Mouse (Mus musculus) midbrain, embryonic 12.5 days (tissue): Measurements from ENCODE around the gene Nhp2. TPM values are rescaled to one million over a fixed set of nuclear protein-coding genes. Genes with fewer than 3 reads are reported as not detected.
A peak's percentile ranks its signal among the peaks of the same experiment; 100 is the strongest.
"Not testable (repeated sequence)": the region's sequence is repeated elsewhere in the genome, so short reads cannot be mapped to it uniquely, and the experiment has no call there.

ENCODE experiments used
- ATAC-seq: fragments of 200-750 bp; cut with Nextera tagmentation; 2 replicates; pipeline ENCODE4 v1.8.0; 2017; ENCODE audit warnings: low read depth, moderate TSS enrichment, moderate library complexity; ENCODE audit not compliant: low FRiP score
- H3K27ac ChIP-seq: fragments of 300-500 bp; sonication (generic); replicated peaks from 2 replicates; pipeline ENCODE4 v1.5.1; 2016; ENCODE audit warnings: mild to moderate bottlenecking
- H3K27me3 ChIP-seq: fragments of 300-500 bp; sonication (generic); 2 replicates; pipeline ENCODE4 v1.6.1; 2016; ENCODE audit warnings: mild to moderate bottlenecking
- H3K36me3 ChIP-seq: fragments of 300-500 bp; sonication (generic); 2 replicates; pipeline ENCODE4 v1.6.1; 2016
- H3K4me1 ChIP-seq: fragments of 300-500 bp; sonication (generic); 2 replicates; pipeline ENCODE4 v1.6.1; 2016
- H3K4me2 ChIP-seq: fragments of 300-500 bp; sonication (generic); replicated peaks from 2 replicates; pipeline ENCODE4 v1.6.1; 2016; ENCODE audit warnings: mild to moderate bottlenecking, moderate library complexity
- H3K4me3 ChIP-seq: fragments of 300-500 bp; sonication (generic); 2 replicates; pipeline ENCODE4 v1.5.1; 2016; ENCODE audit warnings: mild to moderate bottlenecking
- H3K9ac ChIP-seq: fragments of 300-500 bp; sonication (generic); replicated peaks from 2 replicates; pipeline ENCODE4 v1.6.1; 2016; ENCODE audit warnings: mild to moderate bottlenecking, moderate library complexity
- H3K9me3 ChIP-seq: fragments of 300-500 bp; sonication (generic); 2 replicates; pipeline ENCODE4 v1.6.1; 2016; ENCODE audit warnings: mild to moderate bottlenecking
- WGBS: fragments of 180-500 bp; shearing (Covaris S2); methylation state at CpG from one replicate; pipeline ENCODE4 v1.1.7; 2016; 5-methylcytosine and 5-hydroxymethylcytosine counted together
- polyA plus RNA-seq: library from polyadenylated mRNA; unstranded; fragments of >200 nt; fragmentation: Nextera tagmentation; extraction: Ambion mirVana; gene quantifications from 2 replicates; pipeline ENCODE4 v1.2.1, GENCODE M21; 2016

Gene Nhp2
- polyA plus RNA-seq, 1 experiment from 2014 or later = 128 TPM

DNA sequence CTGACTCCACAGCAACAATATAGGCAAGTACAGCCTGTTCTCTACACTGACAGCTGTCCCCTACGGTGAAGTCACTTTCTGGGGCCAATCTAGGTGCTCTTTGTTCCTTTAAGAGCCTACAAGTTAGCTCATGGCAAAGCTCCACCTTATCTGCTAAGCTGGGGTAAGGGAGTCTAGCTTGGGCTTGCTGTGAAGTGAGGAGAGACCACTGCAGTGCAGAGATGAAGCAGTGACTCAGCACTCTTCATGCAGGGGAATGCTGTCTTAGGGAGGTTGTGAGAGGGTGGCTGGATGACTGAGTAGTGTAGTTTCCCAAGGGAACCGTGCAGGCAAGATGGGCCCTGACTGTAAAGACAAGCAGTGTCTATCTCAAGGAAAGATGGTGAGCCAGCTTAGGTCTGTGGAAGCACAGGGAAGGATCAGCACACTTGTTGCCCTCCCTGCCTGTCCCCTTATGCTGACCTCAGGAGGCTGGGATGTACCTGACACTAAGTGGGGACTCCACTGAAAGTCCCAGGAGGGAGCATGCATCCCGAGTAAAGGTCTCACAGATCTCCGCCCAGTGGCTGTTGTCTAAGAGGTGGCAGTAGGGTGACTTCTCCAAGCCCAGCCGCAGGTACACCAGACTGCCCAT lies 5.8 kb downstream of the Nhp2 start:
- no peak overlapping the region for H3K9ac ChIP-seq
- WGBS = 80% methylated on average over 5 of the region's 5 CpGs
- H3K4me2 ChIP-seq = no peak overlapping the region
- no peaks in the 10 kb centered on the region for H3K27me3 ChIP-seq
- no peak for ATAC-seq
- H3K4me3 ChIP-seq = no peak overlapping the region
- H3K27ac ChIP-seq = no peak overlapping the region
- peaks cover 80% of the 10 kb centered on the region for H3K36me3 ChIP-seq
- peaks cover 9% of the 10 kb centered on the region for H3K4me1 ChIP-seq
- H3K9me3 ChIP-seq = no peaks in the 10 kb centered on the region

DNA sequence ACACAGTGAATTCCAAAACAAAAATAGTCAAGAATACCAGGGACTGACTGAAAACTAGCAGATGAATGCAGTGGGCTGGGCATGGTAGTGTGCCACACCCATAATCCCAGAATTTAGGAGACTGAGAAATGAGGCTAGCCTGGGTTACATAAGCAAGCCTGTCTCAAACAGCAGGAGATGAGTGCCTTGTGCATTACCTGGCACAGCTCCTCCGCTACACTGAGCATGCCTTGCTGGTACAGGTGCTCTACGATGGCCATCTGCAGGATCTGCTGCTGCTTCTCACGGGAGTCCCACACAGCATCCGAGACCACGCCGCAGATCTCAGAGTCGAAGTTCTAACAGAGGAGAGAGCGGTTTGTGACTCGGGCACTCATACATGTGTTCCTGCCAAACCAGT lies 7.9 kb downstream of the Nhp2 start:
- Histone ChIP-seq H3K4me3 (no peak overlapping the region), H3K27ac (no peak overlapping the region), H3K27me3 (no peaks in the 10 kb centered on the region), H3K9me3 (no peaks in the 10 kb centered on the region), H3K4me2 (no peak overlapping the region), H3K4me1 (no peaks in the 10 kb centered on the region), H3K9ac (no peak overlapping the region), H3K36me3 (peaks cover 68% of the 10 kb centered on the region)
- 92% methylated on average over 9 of the region's 9 CpGs for WGBS
- ATAC-seq = no peak

DNA sequence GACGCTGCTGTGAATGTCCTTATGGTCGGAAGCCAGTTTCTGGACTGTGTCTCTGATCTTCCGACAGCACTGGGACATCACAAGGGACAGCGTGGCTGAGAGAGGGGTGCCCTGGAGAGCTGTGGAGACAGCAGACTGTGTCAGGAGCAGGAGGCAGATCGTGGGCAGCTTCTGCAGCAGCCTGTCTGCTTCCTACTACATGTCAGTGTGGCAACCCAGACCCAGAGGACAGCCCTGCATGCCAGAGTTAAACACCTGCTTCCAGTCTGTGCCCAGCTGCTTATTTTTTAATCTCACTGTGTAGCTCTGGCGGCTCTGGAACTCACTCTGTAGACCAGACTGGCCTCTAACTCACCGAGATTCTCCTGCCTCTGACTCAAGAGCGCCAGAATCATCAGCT lies 8.4 kb downstream of the Nhp2 start:
- H3K27me3 ChIP-seq = no peaks in the 10 kb centered on the region
- no peak overlapping the region for H3K9ac ChIP-seq
- H3K36me3 ChIP-seq = peaks cover 63% of the 10 kb centered on the region
- no peak for ATAC-seq
- no peaks in the 10 kb centered on the region for H3K9me3 ChIP-seq
- no peak overlapping the region for H3K27ac ChIP-seq
- no peak overlapping the region for H3K4me3 ChIP-seq
- no peaks in the 10 kb centered on the region for H3K4me1 ChIP-seq
- WGBS = 87% methylated on average over 8 of the region's 8 CpGs
- no peak overlapping the region for H3K4me2 ChIP-seq

DNA sequence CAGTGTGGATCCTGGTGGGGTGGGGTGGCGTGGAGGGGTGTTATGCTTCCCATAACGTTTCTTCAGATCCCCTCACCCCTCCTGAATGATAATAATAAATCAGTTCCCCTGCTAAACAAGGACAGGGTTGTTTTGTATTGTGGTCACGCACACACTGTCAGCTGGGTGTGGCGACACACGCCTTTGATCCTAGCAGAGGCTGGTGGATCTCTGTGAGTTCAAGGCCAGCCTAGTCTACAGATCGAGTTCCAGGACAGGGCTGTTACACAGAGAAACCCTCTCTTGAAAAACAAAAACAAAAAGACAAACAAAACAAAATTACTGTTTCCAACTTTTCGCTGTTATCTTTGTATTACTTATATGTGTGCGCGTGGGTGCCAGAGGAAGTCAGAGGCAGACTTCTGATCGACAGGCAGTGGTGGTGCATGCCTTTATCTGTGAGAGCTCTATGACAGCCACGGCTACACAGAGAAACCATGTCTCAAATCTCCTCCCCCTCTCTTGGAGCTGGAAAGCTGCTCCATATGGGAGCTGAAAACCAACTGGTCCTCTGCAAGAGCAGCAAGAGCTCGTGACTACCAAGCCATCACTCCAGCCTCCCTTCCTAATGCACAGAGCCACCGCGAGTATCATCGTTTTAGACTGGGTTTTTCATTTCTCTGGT lies 10.2 kb downstream of the Nhp2 start:
- H3K4me2 ChIP-seq = no peak overlapping the region
- H3K9ac ChIP-seq = no peak overlapping the region
- peaks cover 44% of the 10 kb centered on the region for H3K36me3 ChIP-seq
- 0 out of 2 replicates have a peak, but pooled peaks cover 1% of the 10 kb centered on the region for H3K4me1 ChIP-seq
- no peaks in the 10 kb centered on the region for H3K9me3 ChIP-seq
- ATAC-seq = no peak
- H3K4me3 ChIP-seq = no peak overlapping the region
- H3K27ac ChIP-seq = no peak overlapping the region
- WGBS = 85% methylated on average over 15 of the region's 15 CpGs
- no peaks in the 10 kb centered on the region for H3K27me3 ChIP-seq

DNA sequence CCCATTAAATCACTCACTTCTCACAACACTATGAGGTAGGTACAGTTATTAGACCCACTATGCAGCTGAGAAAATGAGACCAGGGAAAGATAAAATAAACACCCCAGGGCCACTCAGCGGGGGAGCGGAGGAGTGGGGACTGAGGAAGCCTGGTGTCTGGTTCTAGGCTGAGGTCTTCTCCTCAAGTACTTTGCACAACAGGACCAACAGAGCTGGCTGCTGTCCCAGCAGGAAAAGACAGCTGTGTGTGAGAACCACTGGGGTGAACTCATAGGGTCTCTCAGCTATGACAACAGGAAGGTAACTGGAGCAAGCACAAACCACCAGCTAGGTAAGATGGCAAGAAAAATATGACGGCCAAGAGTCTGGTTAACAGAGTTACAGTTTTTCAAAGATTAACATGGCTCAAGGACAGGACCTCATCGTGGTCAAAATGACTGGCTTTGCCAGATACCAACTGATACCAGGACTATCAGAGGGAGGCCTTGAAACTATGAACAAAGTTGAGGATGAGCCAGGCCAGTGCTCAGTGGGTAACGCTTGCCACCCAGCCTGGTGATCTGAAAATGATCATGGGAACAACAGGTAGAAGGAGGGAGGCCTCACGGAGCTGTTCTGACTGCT lies 12.7 kb downstream of the Nhp2 start:
- Histone ChIP-seq H3K9me3 (no peaks in the 10 kb centered on the region), H3K27ac (no peak overlapping the region), H3K4me2 (no peak overlapping the region), H3K4me1 (peaks cover 14% of the 10 kb centered on the region), H3K9ac (no peak overlapping the region), H3K27me3 (0 out of 2 replicates have a peak, but pooled peaks cover 2% of the 10 kb centered on the region), H3K36me3 (peaks cover 20% of the 10 kb centered on the region), H3K4me3 (no peak overlapping the region)
- ATAC-seq = no peak
- WGBS = 94% methylated on average over 6 of the region's 6 CpGs

DNA sequence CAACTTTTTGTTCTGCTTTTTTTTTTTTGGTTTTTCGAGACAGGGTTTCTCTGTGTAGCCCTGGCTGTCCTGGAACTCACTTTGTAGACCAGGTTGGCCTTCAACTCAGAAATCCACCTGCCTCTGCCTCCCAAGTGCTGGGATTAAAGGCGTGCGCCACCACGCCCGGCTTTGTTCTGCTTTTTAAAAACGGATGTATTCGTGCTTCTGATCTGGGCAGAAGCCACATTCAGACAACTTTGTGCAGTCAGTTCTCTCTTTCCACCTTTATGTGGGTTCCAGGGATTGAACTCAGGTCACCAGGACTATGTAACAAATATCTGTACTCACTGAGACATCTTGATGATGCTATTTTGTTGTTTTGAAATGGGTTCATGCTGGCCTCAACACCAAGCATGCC lies 13.7 kb downstream of the Nhp2 start:
- H3K9me3 ChIP-seq, H3K9ac ChIP-seq, H3K4me2 ChIP-seq, H3K4me3 ChIP-seq, ATAC-seq, H3K27ac ChIP-seq: not testable (repeated sequence)
- WGBS = 91% methylated on average over 7 of the region's 7 CpGs
- Histone ChIP-seq H3K4me1 (peaks cover 21% of the 10 kb centered on the region), H3K27me3 (peaks cover 12% of the 10 kb centered on the region; the same call in 1 of the 2 replicates), H3K36me3 (peaks cover 12% of the 10 kb centered on the region; the same call in 1 of the 2 replicates)

DNA sequence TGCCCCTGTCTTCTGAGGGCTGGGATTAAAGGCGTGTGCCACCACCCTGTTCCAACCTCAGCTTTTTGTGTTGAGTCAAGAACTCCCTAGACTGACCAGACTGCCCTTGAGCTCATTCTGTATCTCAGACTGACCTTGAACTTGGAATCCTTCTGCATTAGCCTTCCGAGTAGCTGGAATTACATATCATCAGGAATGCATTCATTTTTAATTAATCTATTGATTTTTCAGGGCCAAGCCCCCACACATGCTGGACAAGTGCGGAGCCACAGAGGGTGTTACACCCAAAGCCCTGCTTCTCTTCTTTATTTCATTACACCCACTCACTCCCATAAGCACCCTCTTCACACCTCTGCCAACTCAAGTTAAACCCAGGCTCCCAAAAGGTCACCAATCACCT lies 14.2 kb downstream of the Nhp2 start:
- Histone ChIP-seq H3K4me2 (no peak overlapping the region), H3K36me3 (peaks cover 8% of the 10 kb centered on the region; the same call in 1 of the 2 replicates), H3K27me3 (peaks cover 12% of the 10 kb centered on the region; the same call in 1 of the 2 replicates), H3K4me3 (no peak overlapping the region), H3K4me1 (peaks cover 21% of the 10 kb centered on the region), H3K27ac (no peak overlapping the region), H3K9me3 (no peaks in the 10 kb centered on the region), H3K9ac (no peak overlapping the region)
- 98% methylated on average over 3 of the region's 3 CpGs for WGBS
- ATAC-seq = no peak

DNA sequence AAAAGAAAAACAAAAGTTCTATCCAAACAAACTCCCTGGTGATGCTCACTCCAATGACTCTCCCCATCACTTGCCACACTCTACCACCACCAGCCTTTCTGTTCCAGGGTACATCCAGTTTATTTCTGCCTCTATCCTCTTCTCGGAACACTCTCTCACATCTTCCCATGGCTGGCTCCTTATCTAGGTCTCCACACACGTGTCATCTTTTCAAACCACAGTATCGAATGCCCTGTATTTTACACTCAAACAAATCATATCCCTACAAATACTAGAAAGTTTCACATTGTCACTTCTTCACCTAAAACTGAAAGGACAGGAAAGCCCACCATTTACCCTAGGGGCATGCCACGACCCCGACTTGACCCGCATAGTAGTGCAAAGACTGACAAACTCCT lies 15.6 kb downstream of the Nhp2 start:
- H3K4me1 ChIP-seq = peaks cover 21% of the 10 kb centered on the region
- H3K9me3 ChIP-seq = no peaks in the 10 kb centered on the region
- peak overlapping the region; percentile 91 for H3K4me2 ChIP-seq
- peak overlapping the region; percentile 71; the same call in 1 of the 2 replicates for H3K27ac ChIP-seq
- H3K9ac ChIP-seq = peak overlapping the region; percentile 79
- no peak for ATAC-seq
- no peaks in the 10 kb centered on the region for H3K36me3 ChIP-seq
- peaks cover 12% of the 10 kb centered on the region; the same call in 1 of the 2 replicates for H3K27me3 ChIP-seq
- 21% methylated on average over 6 of the region's 6 CpGs for WGBS
- peak overlapping the region; percentile 75 for H3K4me3 ChIP-seq

DNA sequence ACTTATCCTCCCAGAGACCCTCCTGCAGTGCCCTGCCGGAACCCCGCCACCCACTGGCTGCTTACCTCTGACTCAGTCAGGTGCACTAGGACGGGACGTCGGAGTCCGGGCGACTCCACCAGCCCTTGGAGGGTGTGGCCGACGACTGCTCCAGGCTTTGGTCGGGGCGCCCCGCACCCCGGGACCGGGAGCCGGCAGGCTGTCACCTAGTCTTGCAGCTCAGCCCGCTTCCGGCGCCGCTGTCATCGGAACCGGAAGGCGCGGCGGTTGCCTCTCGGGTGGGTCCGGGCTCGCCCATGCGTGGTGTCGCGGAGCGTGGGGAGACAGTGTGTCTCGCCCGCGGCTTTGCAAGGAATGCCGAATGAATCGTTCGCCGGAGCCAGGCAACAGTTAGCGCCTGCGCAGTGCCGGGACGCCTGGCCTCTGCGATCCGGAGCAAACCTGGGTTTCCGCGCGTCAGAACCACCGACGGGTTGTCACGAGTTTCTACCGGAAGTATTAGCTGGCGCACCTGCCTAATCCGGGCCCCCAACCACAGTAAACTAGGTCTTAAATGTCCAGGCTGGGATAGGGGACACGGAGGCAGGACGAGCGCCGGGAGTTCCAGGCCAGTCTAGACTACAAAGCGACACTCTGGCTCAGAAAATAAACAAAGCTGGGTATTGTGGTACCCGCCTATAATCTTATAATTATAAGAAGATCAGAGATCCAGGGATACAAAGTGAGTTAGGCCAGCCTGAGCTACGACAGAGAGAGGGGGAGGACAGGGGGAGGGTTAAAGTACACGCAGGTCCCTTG lies 16.2 kb downstream of the Nhp2 start, which contains the start of gene Rmnd5b:
Rmnd5b (minus strand) TSS at position 372 of the 798 bp plus-strand sequence.
- H3K9ac ChIP-seq = peak within 1 kb of the TSS; percentile 79
- H3K36me3 ChIP-seq = no peaks in the 10 kb centered on the region
- peak within 1 kb of the TSS; percentile 71 for H3K27ac ChIP-seq
- WGBS = under 1% methylated on average over 61 of the region's 61 CpGs
- H3K4me1 ChIP-seq = peaks cover 21% of the 10 kb centered on the region
- H3K27me3 ChIP-seq = peaks cover 12% of the 10 kb centered on the region; the same call in 1 of the 2 replicates
- peak; percentile 80 for ATAC-seq
- no peaks in the 10 kb centered on the region for H3K9me3 ChIP-seq
- peak within 1 kb of the TSS; percentile 75 for H3K4me3 ChIP-seq
- H3K4me2 ChIP-seq = peak within 1 kb of the TSS; percentile 91

DNA sequence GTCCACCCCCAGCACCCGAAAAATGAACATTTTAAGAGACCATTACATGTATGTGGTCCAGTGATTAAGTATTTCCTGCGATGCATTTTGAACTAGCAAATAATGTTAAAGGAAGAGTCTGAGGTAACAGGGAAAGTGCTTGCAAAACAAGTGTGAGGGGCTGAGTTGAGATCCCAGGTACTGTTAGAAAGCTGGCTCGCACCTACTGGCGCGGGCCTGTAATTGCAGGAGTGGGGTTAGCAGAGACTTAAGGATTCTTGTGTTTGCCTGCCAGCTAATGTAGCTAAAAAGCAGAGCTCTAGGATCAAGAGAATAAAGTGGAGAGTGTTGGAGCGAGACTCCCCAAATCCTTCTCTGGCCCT lies 16.8 kb downstream of the Nhp2 start:
- peak overlapping the region; percentile 79 for H3K9ac ChIP-seq
- H3K4me3 ChIP-seq = peak overlapping the region; percentile 75
- peak overlapping the region; percentile 91 for H3K4me2 ChIP-seq
- H3K27me3 ChIP-seq = peaks cover 12% of the 10 kb centered on the region; the same call in 1 of the 2 replicates
- H3K27ac ChIP-seq = peak overlapping the region; percentile 71
- no peaks in the 10 kb centered on the region for H3K9me3 ChIP-seq
- ATAC-seq = peak; percentile 31; the same call in 1 of the 2 replicates
- H3K36me3 ChIP-seq = no peaks in the 10 kb centered on the region
- H3K4me1 ChIP-seq = peaks cover 21% of the 10 kb centered on the region
- WGBS = 2% methylated on average over 6 of the region's 6 CpGs

DNA sequence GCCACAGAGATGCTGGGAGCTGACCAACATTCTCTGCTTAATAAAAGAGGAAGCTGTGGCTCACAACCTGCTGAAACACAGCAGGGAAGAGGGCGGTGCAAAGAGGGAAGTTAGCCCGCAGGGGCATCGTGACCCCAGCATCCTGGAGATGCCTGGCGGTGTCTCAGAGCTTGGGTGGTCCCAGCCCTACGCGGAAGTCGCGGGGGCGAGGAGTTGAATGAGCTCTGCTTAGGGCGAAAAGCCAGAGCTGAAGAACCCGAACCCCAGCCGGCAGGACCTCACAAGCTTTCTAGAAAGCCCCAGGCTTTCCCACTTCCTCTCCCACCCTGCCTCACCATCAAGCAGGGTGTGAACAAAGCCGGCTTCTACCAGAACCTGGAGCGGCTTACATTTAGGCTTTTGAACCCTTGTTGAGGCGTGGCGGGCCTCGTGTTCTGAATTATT lies 18.5 kb downstream of the Nhp2 start:
- Histone ChIP-seq H3K36me3 (no peaks in the 10 kb centered on the region), H3K4me2 (peak overlapping the region; percentile 21; the same call in 1 of the 2 replicates), H3K4me3 (no peak overlapping the region), H3K27ac (no peak overlapping the region), H3K27me3 (peaks cover 12% of the 10 kb centered on the region; the same call in 1 of the 2 replicates), H3K9ac (no peak overlapping the region; the same call in 1 of the 2 replicates), H3K4me1 (peaks cover 21% of the 10 kb centered on the region), H3K9me3 (no peaks in the 10 kb centered on the region)
- no peak for ATAC-seq
- 4% methylated on average over 17 of the region's 17 CpGs for WGBS
